Mouse (Mus musculus) neural tube, embryonic 13.5 days (tissue): ENCODE results near the gene Ptov1. TPM values are rescaled to one million over a fixed set of nuclear protein-coding genes. Genes with fewer than 3 reads are reported as not detected.

Experiments used
- ATAC-seq: fragments of 200-750 bp; cut with Nextera tagmentation; 2 replicates; pipeline ENCODE4 v1.8.0; 2017; ENCODE audit warnings: low read depth, mild to moderate bottlenecking, moderate TSS enrichment, moderate library complexity
- H3K27ac ChIP-seq: fragments of 300-500 bp; sonication (generic); replicated peaks from 2 replicates; pipeline ENCODE4 v1.5.1; 2015; ENCODE audit warnings: moderate library complexity, mild to moderate bottlenecking, inconsistent platforms
- H3K27me3 ChIP-seq: fragments of 300-500 bp; sonication (generic); 2 replicates; pipeline ENCODE4 v1.6.1; 2015; ENCODE audit warnings: mild to moderate bottlenecking, inconsistent platforms
- H3K36me3 ChIP-seq: fragments of 300-500 bp; sonication (generic); 2 replicates; pipeline ENCODE4 v1.6.1; 2015; ENCODE audit warnings: mild to moderate bottlenecking, inconsistent platforms
- H3K4me1 ChIP-seq: fragments of 300-500 bp; sonication (generic); replicated peaks from 2 replicates; pipeline ENCODE4 v1.6.1; 2015; ENCODE audit warnings: inconsistent platforms
- H3K4me2 ChIP-seq: fragments of 300-500 bp; sonication (generic); 2 replicates; pipeline ENCODE4 v1.6.1; 2015; ENCODE audit warnings: inconsistent platforms, mild to moderate bottlenecking, moderate library complexity
- H3K4me3 ChIP-seq: fragments of 300-500 bp; sonication (generic); 2 replicates; pipeline ENCODE4 v1.5.1; 2015; ENCODE audit warnings: mild to moderate bottlenecking, inconsistent platforms
- H3K9ac ChIP-seq: fragments of 300-500 bp; sonication (generic); 2 replicates; pipeline ENCODE4 v1.6.1; 2015; ENCODE audit warnings: moderate library complexity, mild to moderate bottlenecking, inconsistent platforms
- H3K9me3 ChIP-seq: fragments of 300-500 bp; sonication (generic); 2 replicates; pipeline ENCODE4 v1.6.1; 2016; ENCODE audit warnings: inconsistent platforms
- WGBS: fragments of 180-500 bp; shearing (Covaris S2); methylation state at CpG from one replicate; pipeline ENCODE4 v1.1.7; 2015; 5-methylcytosine and 5-hydroxymethylcytosine counted together
- polyA plus RNA-seq: library from polyadenylated mRNA; unstranded; fragments of >200 nt; fragmentation: Nextera tagmentation; extraction: Ambion mirVana; gene quantifications from 2 replicates; pipeline ENCODE4 v1.2.1, GENCODE M21; 2015

The Ptov1 gene
- polyA plus RNA-seq, 1 experiment from 2014 or later: 515 TPM

- H3K4me3 ChIP-seq: no peak overlapping the region
- H3K27me3 ChIP-seq: no peaks in the 10 kb centered on the region
- peaks cover 6% of the 10 kb centered on the region; the same call in 1 of the 2 replicates for H3K4me1 ChIP-seq
- ATAC-seq: no peak
- WGBS: 94% methylated on average over 3 of the region's 3 CpGs
- H3K9me3 ChIP-seq: no peaks in the 10 kb centered on the region
- no peak overlapping the region for H3K27ac ChIP-seq
- no peak overlapping the region for H3K4me2 ChIP-seq
- no peak overlapping the region for H3K9ac ChIP-seq
- H3K36me3 ChIP-seq: peaks cover 40% of the 10 kb centered on the region
These were observed 42.8 kb downstream of the Ptov1 start for GRCm38 (mm10) chr7:44826771-44827170.

DNA sequence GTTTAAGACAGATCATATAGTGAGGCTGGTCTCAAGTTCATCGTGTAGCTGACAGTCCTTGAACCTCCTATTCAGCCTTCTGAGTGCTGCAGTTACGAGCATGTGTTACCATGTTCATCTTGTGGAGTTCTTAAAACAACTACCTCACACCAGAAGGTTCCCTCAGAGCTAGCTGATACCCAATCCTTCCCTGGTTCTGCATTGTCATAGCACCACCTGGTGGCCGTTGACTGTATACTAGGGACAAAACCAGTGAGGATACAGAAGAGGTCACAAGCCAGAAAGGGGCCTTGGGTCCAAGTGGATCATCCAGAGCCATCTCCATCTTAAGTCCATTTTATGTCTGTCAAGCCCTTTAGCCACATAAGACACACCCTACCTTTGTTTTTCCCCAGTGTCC is 44.7 kb downstream of the Ptov1 start:
- peak; percentile 70 for ATAC-seq
- peak overlapping the region; percentile 27; the same call in 1 of the 2 replicates for H3K9ac ChIP-seq
- no peaks in the 10 kb centered on the region for H3K27me3 ChIP-seq
- peaks cover 19% of the 10 kb centered on the region for H3K4me1 ChIP-seq
- H3K9me3 ChIP-seq: no peaks in the 10 kb centered on the region
- no peak overlapping the region for H3K4me3 ChIP-seq
- no peak overlapping the region for H3K27ac ChIP-seq
- H3K36me3 ChIP-seq: peaks cover 21% of the 10 kb centered on the region
- WGBS: 27% methylated on average over 3 of the region's 3 CpGs
- no peak overlapping the region for H3K4me2 ChIP-seq

GRCm38 (mm10) chr7:44823409-44823808 is 46.2 kb downstream of the Ptov1 start:
- WGBS: 41% methylated on average over 7 of the region's 7 CpGs
- Histone ChIP-seq H3K27me3 (no peaks in the 10 kb centered on the region), H3K9me3 (no peaks in the 10 kb centered on the region), H3K36me3 (peaks cover 7% of the 10 kb centered on the region; the same call in 1 of the 2 replicates), H3K4me2 (no peak overlapping the region), H3K4me1 (peaks cover 34% of the 10 kb centered on the region), H3K9ac (no peak overlapping the region), H3K27ac (no peak overlapping the region), H3K4me3 (no peak overlapping the region)
- ATAC-seq: no peak

DNA sequence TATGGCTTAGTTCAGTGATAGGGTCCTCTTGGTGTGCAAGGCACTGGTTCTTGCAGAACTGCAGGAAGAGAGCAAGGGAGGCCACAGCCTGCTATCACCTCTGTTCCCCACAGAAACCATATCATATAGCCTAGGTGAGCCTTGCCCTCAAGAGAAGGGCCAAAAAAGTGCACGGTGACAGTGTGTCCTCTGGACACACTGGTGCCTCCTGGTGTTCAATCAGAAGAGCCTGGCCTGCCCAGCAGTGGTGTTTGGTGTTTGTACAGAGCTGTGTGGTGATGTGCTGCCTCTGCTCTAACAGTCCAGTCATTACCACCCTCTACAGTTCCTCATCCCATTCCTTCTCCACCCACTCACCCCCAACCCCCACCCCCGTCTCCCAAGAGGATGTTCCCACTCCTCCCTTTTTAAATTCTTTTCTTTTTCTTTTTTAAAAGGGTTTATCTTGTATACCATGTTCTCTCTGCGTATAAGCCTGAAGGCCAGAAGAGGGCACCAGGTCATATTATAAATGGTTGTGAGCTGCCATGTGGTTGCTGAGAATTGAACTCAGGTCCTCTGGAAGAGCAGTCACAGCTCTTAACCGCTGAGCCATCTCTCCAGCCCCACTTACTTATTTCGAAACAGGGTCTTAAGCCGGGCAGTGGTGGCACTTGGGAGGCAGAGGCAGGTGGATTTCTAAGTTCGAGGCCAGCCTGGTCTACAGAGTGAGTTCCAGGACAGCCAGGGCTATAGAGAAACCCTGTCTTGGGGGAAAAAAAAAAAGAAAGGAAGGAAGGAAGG is 47.7 kb downstream of the Ptov1 start:
- ATAC-seq: no peak
- 85% methylated on average over 7 of the region's 7 CpGs for WGBS

GRCm38 (mm10) chr7:44820525-44820924 is 49.1 kb downstream of the Ptov1 start:
- Histone ChIP-seq H3K4me2 (no peak overlapping the region), H3K27me3 (no peaks in the 10 kb centered on the region), H3K9me3 (no peaks in the 10 kb centered on the region), H3K4me1 (peaks cover 52% of the 10 kb centered on the region), H3K27ac (no peak overlapping the region), H3K4me3 (no peak overlapping the region), H3K9ac (no peak overlapping the region), H3K36me3 (no peaks in the 10 kb centered on the region)
- no peak for ATAC-seq
- 84% methylated on average over 3 of the region's 3 CpGs for WGBS

More for the DNA sequence above, 47.7 kb downstream of the Ptov1 start:
- Histone ChIP-seq H3K4me2 (no peak overlapping the region), H3K9me3 (no peaks in the 10 kb centered on the region), H3K4me3 (no peak overlapping the region), H3K4me1 (peaks cover 50% of the 10 kb centered on the region), H3K27ac (no peak overlapping the region), H3K9ac (no peak overlapping the region), H3K36me3 (no peaks in the 10 kb centered on the region), H3K27me3 (no peaks in the 10 kb centered on the region)

DNA sequence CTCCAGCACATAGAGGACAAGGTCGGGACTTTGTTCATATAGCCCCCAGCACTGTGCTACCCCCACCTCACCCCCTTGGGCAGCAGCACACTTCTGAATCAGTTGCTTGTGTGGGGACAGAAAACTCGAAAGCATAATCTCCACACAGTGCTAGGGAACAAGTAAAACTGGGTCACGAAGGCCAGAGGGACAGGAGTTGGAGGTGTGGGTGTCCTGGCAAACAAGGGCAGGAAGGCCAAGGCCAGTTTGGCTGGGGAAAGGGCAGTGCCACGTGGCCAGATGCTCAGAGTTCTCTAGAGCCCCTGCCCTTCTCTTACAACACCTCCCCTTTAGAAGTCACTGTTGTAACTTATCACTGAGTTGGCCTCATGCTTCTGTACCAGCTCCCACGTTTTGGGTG is 49.7 kb downstream of the Ptov1 start:
- Histone ChIP-seq H3K9me3 (no peaks in the 10 kb centered on the region), H3K4me1 (peaks cover 59% of the 10 kb centered on the region), H3K4me3 (no peak overlapping the region), H3K36me3 (no peaks in the 10 kb centered on the region), H3K27ac (no peak overlapping the region), H3K27me3 (no peaks in the 10 kb centered on the region), H3K9ac (peak overlapping the region; percentile 58; the same call in 1 of the 2 replicates), H3K4me2 (peak overlapping the region; percentile 69; the same call in 1 of the 2 replicates)
- no peak for ATAC-seq
- 75% methylated on average over 5 of the region's 5 CpGs for WGBS

- Histone ChIP-seq H3K27me3 (no peaks in the 10 kb centered on the region), H3K4me3 (peak overlapping the region; percentile 20; the same call in 1 of the 2 replicates), H3K9me3 (no peaks in the 10 kb centered on the region), H3K27ac (no peak overlapping the region), H3K4me2 (peak overlapping the region; percentile 69), H3K4me1 (peaks cover 58% of the 10 kb centered on the region), H3K9ac (peak overlapping the region; percentile 58), H3K36me3 (no peaks in the 10 kb centered on the region)
- WGBS: 92% methylated on average over 2 of the region's 2 CpGs
- no peak for ATAC-seq
These were observed 50.2 kb downstream of the Ptov1 start for GRCm38 (mm10) chr7:44819391-44819790.

DNA sequence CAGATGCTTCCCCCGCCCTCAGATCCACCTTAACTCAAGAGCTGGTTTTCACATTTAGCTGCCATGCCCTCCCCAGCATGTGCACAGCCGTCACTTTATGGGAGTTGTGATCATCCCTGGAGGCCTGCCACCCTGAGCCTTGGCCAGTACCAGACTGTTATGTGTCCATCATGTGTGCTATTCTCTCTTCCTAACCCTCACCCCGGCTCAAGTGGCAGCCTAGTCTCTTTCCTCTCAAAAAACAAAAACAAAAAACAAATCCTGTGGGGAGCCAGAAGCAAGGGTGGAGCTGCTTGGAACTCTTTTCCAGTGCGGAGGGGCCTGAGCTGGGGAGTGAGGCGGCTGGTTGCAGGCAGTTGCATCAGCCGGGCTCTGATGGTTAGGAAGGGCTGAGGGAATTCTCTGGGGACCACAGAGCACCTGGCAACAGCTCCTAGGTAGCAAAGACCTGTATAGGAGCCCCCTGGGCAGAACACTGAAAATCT is 50.8 kb downstream of the Ptov1 start:
- no peaks in the 10 kb centered on the region for H3K36me3 ChIP-seq
- peak overlapping the region; percentile 58 for H3K9ac ChIP-seq
- H3K4me1 ChIP-seq: peaks cover 56% of the 10 kb centered on the region
- H3K4me3 ChIP-seq: peak overlapping the region; percentile 20; the same call in 1 of the 2 replicates
- peak overlapping the region; percentile 69 for H3K4me2 ChIP-seq
- 36% methylated on average over 6 of the region's 6 CpGs for WGBS
- H3K27ac ChIP-seq: peak overlapping the region; percentile 46; the same call in 1 of the 2 replicates
- H3K27me3 ChIP-seq: no peaks in the 10 kb centered on the region
- no peaks in the 10 kb centered on the region for H3K9me3 ChIP-seq
- ATAC-seq: no peak

- Histone ChIP-seq H3K4me3 (peak overlapping the region; percentile 84), H3K27ac (no peak overlapping the region), H3K27me3 (no peaks in the 10 kb centered on the region), H3K36me3 (no peaks in the 10 kb centered on the region), H3K4me1 (peaks cover 56% of the 10 kb centered on the region), H3K4me2 (peak overlapping the region; percentile 69), H3K9ac (0 out of 2 replicates have a peak overlapping the region, but pooled peaks have one; percentile 93), H3K9me3 (no peaks in the 10 kb centered on the region)
- ATAC-seq: no peak
- 46% methylated on average over 2 of the region's 2 CpGs for WGBS
These were observed 51.4 kb downstream of the Ptov1 start for GRCm38 (mm10) chr7:44818164-44818563.

DNA sequence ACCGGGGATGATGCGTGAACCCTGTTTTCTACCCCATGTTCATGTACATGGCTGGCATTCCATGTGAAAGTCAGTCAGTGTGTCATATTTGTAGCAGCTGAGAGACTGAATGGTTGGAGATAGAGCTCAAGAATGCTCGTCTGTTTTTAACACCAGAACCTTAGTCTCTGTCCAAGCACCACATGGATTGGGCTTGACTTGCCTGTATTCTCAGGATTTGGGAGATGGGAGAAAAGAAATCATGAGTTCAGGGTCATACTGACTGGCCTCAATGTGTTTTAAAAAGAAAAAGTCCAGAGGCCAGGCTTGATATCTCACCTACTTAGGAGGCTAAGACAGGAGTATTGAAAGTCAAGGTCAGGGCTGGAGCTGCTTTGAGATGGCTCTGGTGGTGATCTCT is 52.1 kb downstream of the Ptov1 start:
- H3K9me3 ChIP-seq: no peaks in the 10 kb centered on the region
- H3K4me2 ChIP-seq: peak overlapping the region; percentile 69
- H3K4me1 ChIP-seq: peaks cover 56% of the 10 kb centered on the region
- no peaks in the 10 kb centered on the region for H3K36me3 ChIP-seq
- H3K27me3 ChIP-seq: no peaks in the 10 kb centered on the region
- H3K9ac ChIP-seq: peak overlapping the region; percentile 93
- no peak for ATAC-seq
- H3K27ac ChIP-seq: 0 out of 2 replicates have a peak overlapping the region, but pooled peaks have one; percentile 94
- peak overlapping the region; percentile 84 for H3K4me3 ChIP-seq
- WGBS: 37% methylated on average over 3 of the region's 3 CpGs

GRCm38 (mm10) chr7:44816470-44817021 is 53.0 kb downstream of the Ptov1 start, which contains the start of gene Atf5:
Gene Atf5, minus strand, starts transcription at chr7:44816658.
- peak; percentile 45 for ATAC-seq
- Histone ChIP-seq H3K9me3 (no peaks in the 10 kb centered on the region), H3K9ac (peak within 1 kb of the TSS; percentile 93), H3K4me3 (peak within 1 kb of the TSS; percentile 84), H3K27me3 (no peaks in the 10 kb centered on the region), H3K36me3 (peaks cover 4% of the 10 kb centered on the region; the same call in 1 of the 2 replicates), H3K4me1 (peaks cover 56% of the 10 kb centered on the region), H3K4me2 (peak within 1 kb of the TSS; percentile 69), H3K27ac (peak within 1 kb of the TSS; percentile 94)
- WGBS: under 1% methylated on average over 50 of the region's 57 CpGs
